Mouse (Mus musculus): ENCODE data around the gene Tox2. TPM values are rescaled to one million over a fixed set of nuclear protein-coding genes. Genes with fewer than 3 reads are reported as not detected.
A peak's percentile ranks its signal among the peaks of the same experiment; 100 is the strongest.

The Tox2 gene
- polyA plus RNA-seq, 1 experiment from 2014 or later = 16.5 TPM

DNA sequence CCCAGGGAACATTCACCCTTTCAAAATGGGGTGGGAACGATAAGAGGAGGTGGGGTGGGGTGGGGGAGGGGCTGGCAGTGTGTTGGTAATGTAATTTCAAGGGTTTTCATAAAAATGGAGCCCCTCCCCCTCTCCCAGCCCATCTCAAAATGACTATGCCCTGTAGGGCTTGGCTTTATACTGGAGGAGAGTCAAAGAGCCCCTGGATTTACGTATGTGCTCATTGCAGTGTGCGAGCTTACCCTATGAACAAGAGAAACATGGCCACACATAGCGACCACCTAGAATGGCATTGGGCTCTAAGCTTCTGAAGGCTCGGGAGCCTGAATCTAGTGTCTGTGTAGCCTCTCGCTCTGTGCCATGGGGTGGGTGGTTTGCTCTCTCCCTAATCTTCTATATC lies 51.3 kb downstream of the Tox2 start:
- WGBS = 76% methylated on average over 6 of the region's 6 CpGs
- DNase-seq (ENCODE audit: low spot score) (no peak), ATAC-seq (no peak; the same call in 1 of the 2 replicates)
- Histone ChIP-seq H3K4me3 (ENCODE audit: low read depth, low read length) (no peak overlapping the region), H3K27ac (ENCODE audit: low read depth, low read length) (peak overlapping the region; percentile 21; the same call in 1 of the 2 replicates), H3K9ac (ENCODE audit: low read length) (no peak overlapping the region), H3K36me3 (ENCODE audit: control insufficient read depth, insufficient read depth, low read length) (no peaks in the 10 kb centered on the region), H3K4me1 (ENCODE audit: control insufficient read depth, insufficient read depth, low read length) (peaks cover 11% of the 10 kb centered on the region), H3K27me3 (replicated peaks; ENCODE audit: control insufficient read depth, insufficient read depth, low read length) (no peaks in the 10 kb centered on the region), H3K9me3 (replicated peaks; ENCODE audit: control insufficient read depth, low read length) (no peaks in the 10 kb centered on the region), H3K4me2 (ENCODE audit: low read length) (no peak overlapping the region)

DNA sequence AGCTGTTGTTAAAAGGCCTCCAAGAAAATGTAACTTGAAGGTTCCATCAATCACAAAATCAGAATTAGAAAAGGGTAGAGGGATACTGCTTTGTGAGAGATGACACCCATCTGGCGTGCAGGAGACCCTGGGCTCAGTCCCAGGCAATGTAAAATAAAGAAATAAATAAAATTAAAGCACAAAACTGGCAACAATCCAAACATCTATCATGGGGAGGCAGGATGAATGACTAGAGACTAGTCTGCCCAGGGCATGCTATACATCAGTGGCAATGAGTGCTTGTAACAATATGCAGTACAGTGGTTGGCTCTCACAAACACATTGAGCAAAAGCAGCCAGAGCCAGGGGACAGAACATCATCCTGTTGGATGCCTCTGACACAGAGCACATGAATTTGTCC lies 53.8 kb downstream of the Tox2 start:
- Histone ChIP-seq H3K4me1 (ENCODE audit: control insufficient read depth, insufficient read depth, low read length) (peaks cover 14% of the 10 kb centered on the region), H3K4me3 (ENCODE audit: low read depth, low read length) (no peak overlapping the region), H3K9ac (ENCODE audit: low read length) (no peak overlapping the region), H3K36me3 (ENCODE audit: control insufficient read depth, insufficient read depth, low read length) (no peaks in the 10 kb centered on the region), H3K9me3 (replicated peaks; ENCODE audit: control insufficient read depth, low read length) (no peaks in the 10 kb centered on the region), H3K27ac (ENCODE audit: low read depth, low read length) (no peak overlapping the region), H3K27me3 (replicated peaks; ENCODE audit: control insufficient read depth, insufficient read depth, low read length) (no peaks in the 10 kb centered on the region), H3K4me2 (ENCODE audit: low read length) (no peak overlapping the region)
- 74% methylated on average over 1 of the region's 1 CpGs for WGBS
- DNase-seq (ENCODE audit: low spot score) (no peak), ATAC-seq (no peak)

DNA sequence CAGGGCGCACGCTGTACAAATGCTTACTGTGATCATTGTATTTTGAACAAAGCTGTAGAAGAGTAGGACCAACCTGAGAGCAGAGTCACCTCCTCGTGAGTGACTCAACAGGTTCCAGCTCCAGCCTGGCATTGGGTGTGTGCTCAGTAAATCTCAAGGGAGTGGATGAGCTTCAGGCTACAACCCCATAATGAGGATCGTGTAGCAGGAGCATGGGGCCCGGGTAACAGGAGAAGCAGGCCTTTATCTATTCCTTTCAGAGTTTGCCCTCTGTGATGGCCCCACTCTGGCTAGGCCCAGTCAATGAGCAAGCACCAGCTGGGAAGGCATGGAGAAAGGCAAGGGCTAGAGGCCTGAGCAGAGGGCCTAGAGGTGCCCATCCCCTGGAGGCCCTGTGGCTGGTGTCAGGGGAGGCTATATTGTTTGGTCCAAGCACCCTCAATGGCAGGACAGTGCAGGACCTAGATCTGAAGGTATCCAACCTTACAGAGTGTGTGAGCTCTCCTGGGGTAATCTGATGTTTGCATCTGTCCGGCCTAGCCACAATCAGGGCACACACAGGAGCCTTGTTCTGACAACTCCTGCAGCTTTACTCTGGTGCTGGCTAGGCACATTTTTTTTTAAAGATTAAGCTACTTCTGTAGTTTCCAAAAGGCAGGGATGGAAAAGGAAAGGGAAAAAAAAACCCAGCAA lies 58.6 kb downstream of the Tox2 start:
- Histone ChIP-seq H3K4me3 (ENCODE audit: low read depth, low read length) (no peak overlapping the region), H3K4me1 (ENCODE audit: control insufficient read depth, insufficient read depth, low read length) (peaks cover 6% of the 10 kb centered on the region; the same call in 1 of the 2 replicates), H3K9me3 (replicated peaks; ENCODE audit: control insufficient read depth, low read length) (no peaks in the 10 kb centered on the region), H3K9ac (ENCODE audit: low read length) (no peak overlapping the region), H3K27me3 (replicated peaks; ENCODE audit: control insufficient read depth, insufficient read depth, low read length) (no peaks in the 10 kb centered on the region), H3K27ac (ENCODE audit: low read depth, low read length) (no peak overlapping the region), H3K36me3 (ENCODE audit: control insufficient read depth, insufficient read depth, low read length) (no peaks in the 10 kb centered on the region), H3K4me2 (ENCODE audit: low read length) (no peak overlapping the region)
- no peak for DNase-seq (ENCODE audit: low spot score)
- 70% methylated on average over 6 of the region's 6 CpGs for WGBS
- no peak for ATAC-seq

DNA sequence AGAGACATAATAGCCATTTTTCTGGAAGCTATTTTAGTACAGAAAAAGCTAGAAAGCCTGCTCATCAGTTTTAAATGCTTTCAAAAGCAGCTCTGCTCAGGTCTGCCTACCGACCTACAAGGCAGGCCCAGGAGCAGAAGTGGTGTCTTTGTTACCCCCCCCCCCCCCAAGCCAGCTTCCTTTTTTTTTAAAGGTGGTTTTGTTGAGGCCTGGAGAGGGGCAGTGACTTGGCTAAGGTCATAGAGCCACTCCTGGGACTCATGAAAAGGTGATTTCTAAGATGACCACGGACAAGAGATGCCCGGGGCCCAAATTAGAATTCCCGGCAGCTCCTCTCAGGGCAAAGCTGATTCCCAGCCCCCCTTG lies 59.1 kb downstream of the Tox2 start:
- H3K4me1 ChIP-seq (ENCODE audit: control insufficient read depth, insufficient read depth, low read length) = 0 out of 2 replicates have a peak, but pooled peaks cover 3% of the 10 kb centered on the region
- ATAC-seq (no peak), DNase-seq (ENCODE audit: low spot score) (no peak)
- no peak overlapping the region for H3K4me2 ChIP-seq (ENCODE audit: low read length)
- no peaks in the 10 kb centered on the region for H3K27me3 ChIP-seq (replicated peaks; ENCODE audit: control insufficient read depth, insufficient read depth, low read length)
- H3K36me3 ChIP-seq (ENCODE audit: control insufficient read depth, insufficient read depth, low read length) = no peaks in the 10 kb centered on the region
- H3K9ac ChIP-seq (ENCODE audit: low read length) = no peak overlapping the region
- 86% methylated on average over 4 of the region's 4 CpGs for WGBS
- no peaks in the 10 kb centered on the region for H3K9me3 ChIP-seq (replicated peaks; ENCODE audit: control insufficient read depth, low read length)
- H3K4me3 ChIP-seq (ENCODE audit: low read depth, low read length) = no peak overlapping the region
- no peak overlapping the region for H3K27ac ChIP-seq (ENCODE audit: low read depth, low read length)

DNA sequence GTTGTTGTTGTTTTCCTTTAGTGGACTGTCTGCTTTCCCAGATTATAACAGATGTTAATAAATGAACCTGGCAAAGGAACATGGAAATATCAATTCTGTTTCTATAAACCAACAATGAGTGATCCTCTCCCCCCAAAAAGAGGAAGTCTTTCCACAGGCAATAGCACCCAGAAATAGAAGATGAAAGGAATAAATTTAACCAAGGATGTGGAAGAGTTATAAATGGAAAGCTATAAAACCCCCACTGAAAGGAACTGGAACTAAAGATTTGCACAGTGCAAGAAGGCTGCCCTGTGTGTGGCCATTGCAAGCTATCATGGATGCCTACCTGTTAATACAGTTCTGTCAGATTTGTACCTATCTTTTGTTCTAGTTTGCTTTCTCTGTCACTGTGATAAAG lies 64.2 kb downstream of the Tox2 start:
- no peaks in the 10 kb centered on the region for H3K9me3 ChIP-seq (replicated peaks; ENCODE audit: control insufficient read depth, low read length)

DNA sequence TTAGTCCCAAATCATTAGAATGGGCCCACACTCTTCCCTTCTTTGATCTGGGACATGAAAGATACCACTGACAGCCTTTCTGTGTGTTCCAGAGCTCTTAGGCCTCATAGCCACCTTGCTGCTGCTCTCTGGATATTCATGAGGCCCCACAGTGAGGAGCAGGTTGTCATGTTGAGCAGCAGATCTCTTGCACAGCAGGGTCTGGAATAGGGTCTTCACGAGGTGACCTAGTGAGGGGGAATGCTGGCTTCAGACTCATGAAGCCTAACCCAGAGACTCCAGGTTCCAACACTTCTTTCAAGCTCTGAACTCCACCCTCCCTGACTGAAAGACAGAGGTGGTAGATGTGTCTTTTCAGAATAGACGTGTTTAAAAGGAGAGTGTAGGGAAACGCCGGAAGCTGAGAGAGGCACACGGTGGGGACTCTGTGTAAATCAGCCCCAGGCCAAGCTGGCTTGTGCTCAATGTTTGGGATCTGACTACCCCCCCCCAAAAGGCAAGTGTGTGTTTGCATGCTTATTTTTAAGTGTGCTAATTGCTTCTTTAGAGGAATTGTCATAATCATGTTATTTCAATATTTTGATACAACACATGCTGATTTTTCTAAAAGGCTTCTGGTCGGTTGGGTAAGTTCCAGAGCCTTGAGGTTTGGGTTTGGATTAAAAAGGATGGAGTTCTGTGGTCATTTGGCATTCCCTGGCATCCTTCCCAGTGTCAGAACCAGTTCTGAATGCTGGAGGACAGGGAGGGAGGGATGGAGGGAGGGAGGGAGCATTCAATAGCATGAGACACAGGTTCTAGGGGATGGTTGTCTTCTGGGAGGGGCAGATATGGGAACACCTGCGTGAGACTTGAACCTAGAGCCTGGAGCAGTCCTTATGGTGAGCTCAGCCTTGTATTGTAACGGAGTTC lies 68.9 kb downstream of the Tox2 start:
- ATAC-seq = 0 out of 2 replicates have a peak, but pooled peaks have one; percentile 48

More for the DNA sequence above, 64.2 kb downstream of the Tox2 start:
- DNase-seq (ENCODE audit: low spot score) = no peak
- Histone ChIP-seq H3K27ac (ENCODE audit: low read depth, low read length) (no peak overlapping the region), H3K27me3 (replicated peaks; ENCODE audit: control insufficient read depth, insufficient read depth, low read length) (no peaks in the 10 kb centered on the region), H3K4me1 (ENCODE audit: control insufficient read depth, insufficient read depth, low read length) (no peaks in the 10 kb centered on the region), H3K4me3 (ENCODE audit: low read depth, low read length) (no peak overlapping the region), H3K4me2 (ENCODE audit: low read length) (no peak overlapping the region), H3K36me3 (ENCODE audit: control insufficient read depth, insufficient read depth, low read length) (no peaks in the 10 kb centered on the region), H3K9ac (ENCODE audit: low read length) (no peak overlapping the region)
- ATAC-seq = no peak

DNA sequence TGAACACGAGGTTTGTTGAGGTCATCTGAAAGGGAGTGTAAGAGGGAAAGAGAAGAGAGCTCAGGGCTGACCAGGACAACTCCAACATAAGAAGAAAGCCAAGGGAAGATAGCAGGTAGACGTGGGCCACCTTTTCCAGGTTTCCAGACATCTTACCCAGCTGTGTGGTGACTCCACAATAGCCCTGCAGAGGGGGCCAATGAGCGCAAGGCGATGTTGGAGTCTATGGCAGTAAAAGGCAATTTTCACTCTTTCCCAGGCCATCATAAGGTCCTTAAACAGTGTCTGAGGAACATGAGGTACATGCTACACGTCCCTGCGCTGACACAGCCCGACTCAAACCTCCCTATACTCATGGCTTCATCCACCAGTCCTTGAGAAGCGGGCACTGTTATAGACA lies 70.9 kb downstream of the Tox2 start:
- H3K27ac ChIP-seq (ENCODE audit: low read depth, low read length) = no peak overlapping the region
- WGBS = 83% methylated on average over 8 of the region's 8 CpGs
- no peak overlapping the region for H3K4me2 ChIP-seq (ENCODE audit: low read length)
- no peak for ATAC-seq
- H3K4me1 ChIP-seq (ENCODE audit: control insufficient read depth, insufficient read depth, low read length) = no peaks in the 10 kb centered on the region
- no peak overlapping the region for H3K9ac ChIP-seq (ENCODE audit: low read length)
- DNase-seq (ENCODE audit: low spot score) = no peak
- no peaks in the 10 kb centered on the region for H3K36me3 ChIP-seq (ENCODE audit: control insufficient read depth, insufficient read depth, low read length)
- H3K27me3 ChIP-seq (replicated peaks; ENCODE audit: control insufficient read depth, insufficient read depth, low read length) = no peaks in the 10 kb centered on the region
- H3K9me3 ChIP-seq (replicated peaks; ENCODE audit: control insufficient read depth, low read length) = no peaks in the 10 kb centered on the region
- no peak overlapping the region for H3K4me3 ChIP-seq (ENCODE audit: low read depth, low read length)

More for the DNA sequence above, 68.9 kb downstream of the Tox2 start:
- Histone ChIP-seq H3K36me3 (ENCODE audit: control insufficient read depth, insufficient read depth, low read length) (no peaks in the 10 kb centered on the region), H3K4me1 (ENCODE audit: control insufficient read depth, insufficient read depth, low read length) (no peaks in the 10 kb centered on the region), H3K27me3 (replicated peaks; ENCODE audit: control insufficient read depth, insufficient read depth, low read length) (no peaks in the 10 kb centered on the region), H3K27ac (ENCODE audit: low read depth, low read length) (no peak overlapping the region), H3K9ac (ENCODE audit: low read length) (no peak overlapping the region), H3K9me3 (replicated peaks; ENCODE audit: control insufficient read depth, low read length) (no peaks in the 10 kb centered on the region), H3K4me3 (ENCODE audit: low read depth, low read length) (no peak overlapping the region), H3K4me2 (ENCODE audit: low read length) (no peak overlapping the region)
- WGBS = 45% methylated on average over 8 of the region's 8 CpGs
- peak; percentile 64 for DNase-seq (ENCODE audit: low spot score)

DNA sequence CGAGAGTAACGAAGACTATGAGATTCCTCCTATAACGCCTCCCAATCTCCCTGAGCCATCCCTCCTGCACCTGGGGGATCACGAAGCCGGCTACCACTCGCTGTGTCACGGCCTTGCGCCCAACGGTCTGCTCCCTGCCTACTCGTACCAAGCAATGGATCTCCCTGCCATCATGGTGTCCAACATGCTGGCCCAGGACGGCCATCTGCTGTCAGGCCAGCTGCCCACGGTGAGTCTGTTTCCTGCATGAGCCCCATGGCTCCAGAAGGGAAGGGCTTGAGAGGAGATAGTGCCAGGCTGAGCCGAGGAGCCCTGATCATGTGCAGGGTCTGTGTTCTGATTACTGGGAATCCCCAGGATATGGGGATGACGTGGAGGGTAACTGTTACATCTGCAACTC lies 73.1 kb downstream of the Tox2 start:
- ATAC-seq = no peak
- 88% methylated on average over 14 of the region's 14 CpGs for WGBS

DNA sequence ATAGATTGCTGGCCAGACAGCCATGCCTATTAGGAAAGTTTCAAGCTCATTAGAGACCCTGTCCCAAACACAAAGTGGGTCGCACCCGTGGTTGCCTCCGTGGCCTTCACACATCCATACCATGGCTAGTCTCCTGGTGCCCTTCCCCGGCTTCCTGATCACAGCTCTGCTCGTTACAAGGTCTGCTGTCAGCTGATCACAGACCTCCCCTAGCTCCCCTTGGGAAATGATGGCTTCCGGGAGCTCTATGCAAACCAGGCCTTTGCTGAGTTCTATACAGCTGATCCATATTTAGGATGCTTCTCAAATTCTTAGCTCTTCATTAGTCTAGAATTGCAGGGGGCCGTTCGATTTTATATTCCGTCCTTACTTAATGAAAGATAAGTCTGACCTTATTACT lies 75.1 kb downstream of the Tox2 start:
- no peak for ATAC-seq

More for the DNA sequence above, 73.1 kb downstream of the Tox2 start:
- no peak overlapping the region for H3K9ac ChIP-seq (ENCODE audit: low read length)
- DNase-seq (ENCODE audit: low spot score) = no peak
- no peaks in the 10 kb centered on the region for H3K9me3 ChIP-seq (replicated peaks; ENCODE audit: control insufficient read depth, low read length)
- H3K4me3 ChIP-seq (ENCODE audit: low read depth, low read length) = no peak overlapping the region
- H3K4me1 ChIP-seq (ENCODE audit: control insufficient read depth, insufficient read depth, low read length) = no peaks in the 10 kb centered on the region
- H3K36me3 ChIP-seq (ENCODE audit: control insufficient read depth, insufficient read depth, low read length) = no peaks in the 10 kb centered on the region
- no peak overlapping the region for H3K4me2 ChIP-seq (ENCODE audit: low read length)
- H3K27ac ChIP-seq (ENCODE audit: low read depth, low read length) = no peak overlapping the region
- no peaks in the 10 kb centered on the region for H3K27me3 ChIP-seq (replicated peaks; ENCODE audit: control insufficient read depth, insufficient read depth, low read length)

More for the DNA sequence above, 75.1 kb downstream of the Tox2 start:
- 30% methylated on average over 9 of the region's 9 CpGs for WGBS
- Histone ChIP-seq H3K27ac (ENCODE audit: low read depth, low read length) (no peak overlapping the region; the same call in 1 of the 2 replicates), H3K27me3 (replicated peaks; ENCODE audit: control insufficient read depth, insufficient read depth, low read length) (no peaks in the 10 kb centered on the region), H3K4me2 (ENCODE audit: low read length) (no peak overlapping the region), H3K4me3 (ENCODE audit: low read depth, low read length) (no peak overlapping the region), H3K36me3 (ENCODE audit: control insufficient read depth, insufficient read depth, low read length) (no peaks in the 10 kb centered on the region), H3K4me1 (ENCODE audit: control insufficient read depth, insufficient read depth, low read length) (no peaks in the 10 kb centered on the region), H3K9ac (ENCODE audit: low read length) (no peak overlapping the region), H3K9me3 (replicated peaks; ENCODE audit: control insufficient read depth, low read length) (no peaks in the 10 kb centered on the region)
- DNase-seq (ENCODE audit: low spot score) = no peak
